Mouse (Mus musculus) stomach, embryonic 14.5 days (tissue): ENCODE results near the gene Hist2h3b. TPM values are rescaled to one million over a fixed set of nuclear protein-coding genes. Genes with fewer than 3 reads are reported as not detected.
"Not testable (repeated sequence)": the region's sequence is repeated elsewhere in the genome, so short reads cannot be mapped to it uniquely, and the experiment has no call there.

Experiments
- ATAC-seq: fragments of 200-750 bp; cut with Nextera tagmentation; 2 replicates; pipeline ENCODE4 v1.8.0; 2017; ENCODE audit warnings: low read depth, moderate TSS enrichment; ENCODE audit not compliant: insufficient number of reproducible peaks, insufficient read depth, low FRiP score
- H3K27ac ChIP-seq: fragments of 300-500 bp; sonication (generic); 2 replicates; pipeline ENCODE4 v1.5.1; 2014; ENCODE audit warnings: mild to moderate bottlenecking, low read length, moderate library complexity, mixed read lengths
- H3K27me3 ChIP-seq: fragments of 300-500 bp; sonication (generic); 2 replicates; pipeline ENCODE4 v1.6.1; 2014; ENCODE audit warnings: low read length, control low read depth, mixed read lengths; ENCODE audit not compliant: control insufficient read depth, insufficient read depth
- H3K36me3 ChIP-seq: fragments of 300-500 bp; sonication (generic); 2 replicates; pipeline ENCODE4 v1.6.1; 2014; ENCODE audit warnings: mild to moderate bottlenecking, control low read depth, low read length, moderate library complexity, mixed read lengths; ENCODE audit not compliant: control insufficient read depth, insufficient read depth
- H3K4me1 ChIP-seq: fragments of 300-500 bp; sonication (generic); 2 replicates; pipeline ENCODE4 v1.6.1; 2014; ENCODE audit warnings: low read length, control low read depth, mixed read lengths; ENCODE audit not compliant: control insufficient read depth, insufficient read depth
- H3K4me2 ChIP-seq: fragments of 300-500 bp; sonication (generic); replicated peaks from 2 replicates; pipeline ENCODE4 v1.6.1; 2014; ENCODE audit warnings: low read depth, low read length, control low read depth
- H3K4me3 ChIP-seq: fragments of 300-500 bp; sonication (generic); 2 replicates; pipeline ENCODE4 v1.5.1; 2014; ENCODE audit warnings: low read depth, low read length, control low read depth
- H3K9ac ChIP-seq: fragments of 300-500 bp; sonication (generic); replicated peaks from 2 replicates; pipeline ENCODE4 v1.6.1; 2014; ENCODE audit warnings: low read depth, mild to moderate bottlenecking, control low read depth, low read length, moderate library complexity, mixed read lengths
- H3K9me3 ChIP-seq: fragments of 300-500 bp; sonication (generic); 2 replicates; pipeline ENCODE4 v1.6.1; 2016; ENCODE audit warnings: low read depth, low read length, control low read depth; ENCODE audit not compliant: control insufficient read depth
- WGBS: fragments of 180-500 bp; shearing (Covaris S2); extraction: QIAGEN DNeasy Blood & Tissue Kit; methylation state at CpG from one replicate; pipeline ENCODE4 v1.1.7; 2014; 5-methylcytosine and 5-hydroxymethylcytosine counted together
- polyA plus RNA-seq: library from polyadenylated mRNA; unstranded; fragments of >200 nt; fragmentation: Nextera tagmentation; extraction: Ambion mirVana; gene quantifications from 2 replicates; pipeline ENCODE4 v1.2.1, GENCODE M21; 2014

Gene Hist2h3b
- polyA plus RNA-seq, 1 experiment from 2014 or later: 80.2 TPM

GRCm38 (mm10) chr3:96245003-96245886 is 23.2 kb upstream of the Hist2h3b start, which contains the start of gene Hist2h2aa1:
Gene Hist2h2aa1, plus strand, starts transcription at chr3:96245497.
- peak within 1 kb of the TSS; percentile 78 for H3K9ac ChIP-seq
- peaks cover 16% of the 10 kb centered on the region; the same call in 1 of the 2 replicates for H3K4me1 ChIP-seq
- H3K9me3 ChIP-seq, H3K36me3 ChIP-seq, H3K27me3 ChIP-seq: not testable (repeated sequence)
- peak within 1 kb of the TSS; percentile 43 for H3K4me3 ChIP-seq
- under 1% methylated on average over 21 of the region's 88 CpGs for WGBS
- peak within 1 kb of the TSS; percentile 98 for H3K27ac ChIP-seq
- peak within 1 kb of the TSS; percentile 60 for H3K4me2 ChIP-seq
- peak; percentile 90 for ATAC-seq

GRCm38 (mm10) chr3:96246018-96246417 is 22.4 kb upstream of the Hist2h3b start:
- peak overlapping the region; percentile 16; the same call in 1 of the 2 replicates for H3K4me3 ChIP-seq
- H3K27ac ChIP-seq, H3K9ac ChIP-seq, H3K9me3 ChIP-seq, H3K27me3 ChIP-seq, ATAC-seq, H3K4me2 ChIP-seq, H3K36me3 ChIP-seq: not testable (repeated sequence)
- H3K4me1 ChIP-seq: peaks cover 16% of the 10 kb centered on the region; the same call in 1 of the 2 replicates
- WGBS: 0% methylated on average over 10 of the region's 21 CpGs

DNA sequence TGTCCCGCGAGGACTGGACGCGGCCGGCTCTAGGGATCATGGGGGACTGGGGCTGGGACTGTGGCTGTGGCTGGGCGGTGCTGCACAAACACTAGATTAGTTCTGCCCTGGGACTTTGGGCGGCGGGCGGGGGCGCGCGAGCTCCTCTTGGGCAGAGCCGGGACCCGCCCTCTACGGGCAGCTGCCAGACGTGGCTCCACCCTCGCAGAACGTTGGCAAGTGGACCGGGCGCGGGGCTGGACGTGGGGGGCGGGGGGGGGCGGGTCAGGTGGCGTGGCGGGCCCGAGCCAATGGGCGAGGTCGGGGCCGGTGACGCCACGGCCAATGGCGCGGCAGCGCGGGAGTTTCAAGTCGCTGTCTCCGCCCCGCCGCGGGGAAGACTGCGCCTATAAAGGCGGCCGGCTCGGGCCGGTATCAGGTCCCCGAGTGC is 22.0 kb upstream of the Hist2h3b start, which contains the start of gene Hist2h3c1:
Gene Hist2h3c1 (plus strand): TSS at position 259 of the 430 bp plus-strand sequence.
- ATAC-seq: peak; percentile 93
- no CpG with 5 or more reads among the region's 47 CpGs for WGBS
- not testable (repeated sequence) for H3K27me3 ChIP-seq

GRCm38 (mm10) chr3:96247356-96248140 is 20.9 kb upstream of the Hist2h3b start:
- Histone ChIP-seq H3K9ac (peak overlapping the region; percentile 48), H3K4me3 (peak overlapping the region; percentile 33), H3K27ac (peak overlapping the region; percentile 35; the same call in 1 of the 2 replicates), H3K4me2 (peak overlapping the region; percentile 49), H3K9me3 (no peaks in the 10 kb centered on the region), H3K36me3 (no peaks in the 10 kb centered on the region), H3K4me1 (peaks cover 16% of the 10 kb centered on the region; the same call in 1 of the 2 replicates), H3K27me3 (no peaks in the 10 kb centered on the region)
- no peak for ATAC-seq
- WGBS: 3% methylated on average over 11 of the region's 11 CpGs

More for the DNA sequence above, 22.0 kb upstream of the Hist2h3b start, which contains the start of gene Hist2h3c1:
- H3K9ac ChIP-seq: peak within 1 kb of the TSS; percentile 48
- H3K4me2 ChIP-seq: peak within 1 kb of the TSS; percentile 49
- peaks cover 16% of the 10 kb centered on the region; the same call in 1 of the 2 replicates for H3K4me1 ChIP-seq
- peak within 1 kb of the TSS; percentile 35; the same call in 1 of the 2 replicates for H3K27ac ChIP-seq
- H3K9me3 ChIP-seq, H3K36me3 ChIP-seq: not testable (repeated sequence)
- peak within 1 kb of the TSS; percentile 33 for H3K4me3 ChIP-seq

DNA sequence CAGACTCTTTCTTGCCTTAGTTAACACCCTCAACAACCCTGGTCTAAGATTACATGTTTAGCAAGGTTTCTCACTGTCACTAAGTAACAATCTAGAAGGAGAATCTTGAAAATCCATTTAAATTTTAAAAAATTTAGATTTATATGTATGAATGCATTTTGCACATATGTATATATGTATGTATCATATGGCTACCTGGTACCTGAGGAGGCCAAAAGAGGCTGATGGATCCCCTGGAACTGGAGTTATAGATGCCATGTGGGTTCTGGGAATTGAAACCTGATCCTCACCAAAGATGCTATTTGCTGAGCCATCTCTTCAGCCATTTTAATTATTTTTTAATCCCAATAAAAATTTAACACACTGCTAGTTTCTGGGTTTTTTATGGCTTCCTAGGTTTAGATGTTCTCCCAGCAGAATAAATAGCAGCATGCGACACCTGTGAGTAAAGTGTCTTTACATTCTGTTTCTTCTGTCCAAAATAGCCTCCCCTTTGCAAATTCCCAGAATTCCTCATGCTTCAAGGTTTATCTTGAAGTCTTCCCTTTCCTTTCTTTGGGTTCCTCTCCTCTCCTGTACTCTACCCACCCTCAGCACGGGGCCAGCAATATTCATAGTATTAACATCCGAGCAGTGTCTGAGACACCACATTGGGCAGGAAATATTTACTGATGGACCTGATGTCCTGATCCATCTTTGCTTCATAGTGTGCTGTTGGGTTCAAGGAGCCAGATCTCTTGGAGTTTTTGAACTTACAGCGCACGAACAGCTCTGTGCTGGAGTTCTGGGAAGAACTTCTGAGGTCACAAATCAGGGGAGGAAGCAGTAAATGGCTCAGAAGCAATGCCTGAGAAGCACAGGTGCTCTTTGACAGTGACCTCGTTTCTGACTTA is 20.1 kb upstream of the Hist2h3b start:
- no peak for ATAC-seq
- H3K4me1 ChIP-seq: peaks cover 16% of the 10 kb centered on the region; the same call in 1 of the 2 replicates
- no peak overlapping the region for H3K27ac ChIP-seq
- no peaks in the 10 kb centered on the region for H3K36me3 ChIP-seq
- no peaks in the 10 kb centered on the region for H3K9me3 ChIP-seq
- H3K27me3 ChIP-seq: no peaks in the 10 kb centered on the region
- peak overlapping the region; percentile 48 for H3K9ac ChIP-seq
- peak overlapping the region; percentile 49 for H3K4me2 ChIP-seq
- peak overlapping the region; percentile 33 for H3K4me3 ChIP-seq
- WGBS: 38% methylated on average over 6 of the region's 6 CpGs

DNA sequence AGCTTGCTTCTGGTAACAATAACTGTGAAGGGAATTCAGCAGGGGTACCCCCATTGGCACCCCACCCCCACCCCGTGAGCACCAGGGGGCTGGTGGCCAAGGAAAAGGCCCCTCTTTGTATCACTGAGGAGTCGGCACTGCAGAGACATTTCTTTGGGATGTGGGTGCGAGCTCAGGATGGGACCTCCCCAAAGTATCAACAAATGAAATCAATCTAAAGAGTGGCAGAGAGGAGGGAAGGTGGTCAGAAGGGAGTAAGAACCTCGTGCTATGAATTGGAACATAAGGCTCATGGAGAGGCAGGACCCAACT is 19.5 kb upstream of the Hist2h3b start:
- Histone ChIP-seq H3K4me2 (peak overlapping the region; percentile 49), H3K36me3 (no peaks in the 10 kb centered on the region), H3K9me3 (no peaks in the 10 kb centered on the region), H3K9ac (no peak overlapping the region), H3K4me3 (peak overlapping the region; percentile 33; the same call in 1 of the 2 replicates), H3K27ac (no peak overlapping the region), H3K4me1 (peaks cover 12% of the 10 kb centered on the region; the same call in 1 of the 2 replicates), H3K27me3 (no peaks in the 10 kb centered on the region)
- 42% methylated on average over 4 of the region's 4 CpGs for WGBS
- ATAC-seq: no peak

DNA sequence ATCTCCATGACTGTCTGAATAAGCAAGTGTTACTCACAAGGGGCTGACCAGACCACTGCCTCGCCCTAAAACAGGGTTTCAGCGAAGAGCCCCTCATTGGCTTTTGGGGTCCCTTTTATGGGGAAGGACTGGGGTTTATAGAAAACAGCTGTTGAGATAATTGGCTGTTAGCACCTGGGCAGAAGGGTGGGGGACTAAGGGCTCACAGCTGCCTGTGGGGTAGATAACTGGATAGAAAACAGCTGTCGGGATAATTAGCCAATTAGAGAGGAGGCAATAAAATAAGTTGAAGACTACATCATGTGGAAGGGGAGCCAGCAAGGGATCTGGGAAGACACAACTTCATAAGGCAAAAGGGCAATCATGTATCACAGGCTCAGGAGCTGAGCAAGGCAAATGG is 17.6 kb upstream of the Hist2h3b start:
- Histone ChIP-seq H3K9me3 (no peaks in the 10 kb centered on the region), H3K9ac (no peak overlapping the region), H3K36me3 (no peaks in the 10 kb centered on the region), H3K4me1 (peaks cover 8% of the 10 kb centered on the region; the same call in 1 of the 2 replicates), H3K4me3 (no peak overlapping the region), H3K27ac (no peak overlapping the region), H3K4me2 (no peak overlapping the region), H3K27me3 (no peaks in the 10 kb centered on the region)
- ATAC-seq: no peak
- WGBS: 61% methylated on average over 3 of the region's 3 CpGs
